Mouse (Mus musculus): ENCODE results near the gene Mbnl1.

- peak; percentile 72 for TF ChIP-seq CTCF (IDR thresholded peaks at IDR 0.05)
- TF ChIP-seq EP300 (IDR thresholded peaks at IDR 0.05) = no peak
Measured at GRCm38 (mm10) chr3:60608952-60609403, 136.3 kb downstream of the Mbnl1 start.
